Mouse (Mus musculus): ENCODE data around the gene Dennd1a. TPM values are rescaled to one million over a fixed set of nuclear protein-coding genes. Genes with fewer than 3 reads are reported as not detected.

Dennd1a gene
- polyA plus RNA-seq, 1 experiment from 2014 or later, result 18.1 TPM

- Histone ChIP-seq H3K9me3 (no peaks in the 10 kb centered on the region), H3K27me3 (no peaks in the 10 kb centered on the region), H3K4me1 (peaks cover 3% of the 10 kb centered on the region; the same call in 1 of the 2 replicates), H3K27ac (replicated peaks) (no peak overlapping the region), H3K36me3 (no peaks in the 10 kb centered on the region), H3K4me2 (replicated peaks) (no peak overlapping the region), H3K9ac (replicated peaks) (no peak overlapping the region), H3K4me3 (no peak overlapping the region)
- no peak for ATAC-seq (replicated peaks)
- WGBS, result 31% methylated on average over 6 of the region's 6 CpGs
These were observed 417.6 kb downstream of the Dennd1a start for GRCm38 (mm10) chr2:37869628-37870027.

- Histone ChIP-seq H3K27me3 (no peaks in the 10 kb centered on the region), H3K27ac (replicated peaks) (no peak overlapping the region), H3K4me1 (peaks cover 3% of the 10 kb centered on the region; the same call in 1 of the 2 replicates), H3K36me3 (no peaks in the 10 kb centered on the region), H3K9me3 (no peaks in the 10 kb centered on the region), H3K9ac (replicated peaks) (no peak overlapping the region), H3K4me3 (no peak overlapping the region), H3K4me2 (replicated peaks) (no peak overlapping the region)
- 81% methylated on average over 5 of the region's 5 CpGs for WGBS
- ATAC-seq (replicated peaks), result no peak
These were observed 419.8 kb downstream of the Dennd1a start for GRCm38 (mm10) chr2:37867387-37867786.

- Histone ChIP-seq H3K27me3 (no peaks in the 10 kb centered on the region), H3K9ac (replicated peaks) (no peak overlapping the region), H3K36me3 (no peaks in the 10 kb centered on the region), H3K27ac (replicated peaks) (no peak overlapping the region), H3K4me2 (replicated peaks) (no peak overlapping the region), H3K9me3 (no peaks in the 10 kb centered on the region), H3K4me3 (no peak overlapping the region), H3K4me1 (no peaks in the 10 kb centered on the region)
- no peak for ATAC-seq (replicated peaks)
- 97% methylated on average over 1 of the region's 1 CpGs for WGBS
These were observed 429.7 kb downstream of the Dennd1a start for GRCm38 (mm10) chr2:37857472-37857871.

- Histone ChIP-seq H3K27ac (replicated peaks) (no peak overlapping the region), H3K9me3 (no peaks in the 10 kb centered on the region), H3K36me3 (no peaks in the 10 kb centered on the region), H3K27me3 (no peaks in the 10 kb centered on the region), H3K4me3 (no peak overlapping the region), H3K4me1 (no peaks in the 10 kb centered on the region), H3K4me2 (replicated peaks) (no peak overlapping the region), H3K9ac (replicated peaks) (no peak overlapping the region)
- ATAC-seq (replicated peaks), result no peak
- WGBS, result 88% methylated on average over 3 of the region's 3 CpGs
These were observed 430.2 kb downstream of the Dennd1a start for GRCm38 (mm10) chr2:37856955-37857354.

- H3K4me3 ChIP-seq, result no peak overlapping the region
- H3K27ac ChIP-seq (replicated peaks), result no peak overlapping the region
- 57% methylated on average over 2 of the region's 2 CpGs for WGBS
- H3K4me2 ChIP-seq (replicated peaks), result no peak overlapping the region
- H3K9ac ChIP-seq (replicated peaks), result no peak overlapping the region
- peak; percentile 51; the same call in 1 of the 2 replicates for ATAC-seq (replicated peaks)
- H3K36me3 ChIP-seq, result no peaks in the 10 kb centered on the region
- H3K4me1 ChIP-seq, result no peaks in the 10 kb centered on the region
- no peaks in the 10 kb centered on the region for H3K27me3 ChIP-seq
- H3K9me3 ChIP-seq, result no peaks in the 10 kb centered on the region
These were observed 432.0 kb downstream of the Dennd1a start for GRCm38 (mm10) chr2:37855226-37855625.

- H3K4me3 ChIP-seq, result no peak overlapping the region
- no peak overlapping the region for H3K9ac ChIP-seq (replicated peaks)
- no peak overlapping the region for H3K27ac ChIP-seq (replicated peaks)
- no peak overlapping the region for H3K4me2 ChIP-seq (replicated peaks)
- ATAC-seq (replicated peaks), result no peak
- 0 out of 2 replicates have a peak, but pooled peaks cover 7% of the 10 kb centered on the region for H3K4me1 ChIP-seq
- H3K27me3 ChIP-seq, result no peaks in the 10 kb centered on the region
- 64% methylated on average over 1 of the region's 1 CpGs for WGBS
- H3K36me3 ChIP-seq, result no peaks in the 10 kb centered on the region
- no peaks in the 10 kb centered on the region for H3K9me3 ChIP-seq
These were observed 433.2 kb downstream of the Dennd1a start for GRCm38 (mm10) chr2:37853878-37854435.

- no peaks in the 10 kb centered on the region for H3K36me3 ChIP-seq
- no peak overlapping the region for H3K9ac ChIP-seq (replicated peaks)
- 0 out of 2 replicates have a peak, but pooled peaks cover 7% of the 10 kb centered on the region for H3K4me1 ChIP-seq
- ATAC-seq (replicated peaks), result no peak
- no peaks in the 10 kb centered on the region for H3K9me3 ChIP-seq
- 87% methylated on average over 1 of the region's 1 CpGs for WGBS
- no peak overlapping the region for H3K4me2 ChIP-seq (replicated peaks)
- H3K27me3 ChIP-seq, result no peaks in the 10 kb centered on the region
- H3K27ac ChIP-seq (replicated peaks), result no peak overlapping the region
- H3K4me3 ChIP-seq, result no peak overlapping the region
These were observed 436.6 kb downstream of the Dennd1a start for GRCm38 (mm10) chr2:37850626-37851025.

GRCm38 (mm10) chr2:37849357-37849756 is 437.8 kb downstream of the Dennd1a start:
- no peak for ATAC-seq (replicated peaks)
- Histone ChIP-seq H3K4me1 (peaks cover 10% of the 10 kb centered on the region; the same call in 1 of the 2 replicates), H3K9ac (replicated peaks) (no peak overlapping the region), H3K9me3 (no peaks in the 10 kb centered on the region), H3K4me2 (replicated peaks) (no peak overlapping the region), H3K27ac (replicated peaks) (no peak overlapping the region), H3K36me3 (no peaks in the 10 kb centered on the region), H3K27me3 (no peaks in the 10 kb centered on the region), H3K4me3 (no peak overlapping the region)
- WGBS, result 75% methylated on average over 3 of the region's 3 CpGs

- 7% methylated on average over 4 of the region's 4 CpGs for WGBS
- Histone ChIP-seq H3K4me3 (no peak overlapping the region), H3K27ac (replicated peaks) (peak overlapping the region; percentile 80), H3K4me1 (peaks cover 35% of the 10 kb centered on the region), H3K27me3 (no peaks in the 10 kb centered on the region), H3K36me3 (0 out of 2 replicates have a peak, but pooled peaks cover 3% of the 10 kb centered on the region), H3K9me3 (no peaks in the 10 kb centered on the region), H3K9ac (replicated peaks) (no peak overlapping the region), H3K4me2 (replicated peaks) (no peak overlapping the region)
- peak; percentile 70 for ATAC-seq (replicated peaks)
These were observed 444.5 kb downstream of the Dennd1a start for GRCm38 (mm10) chr2:37842719-37843118.

- Histone ChIP-seq H3K9ac (replicated peaks) (no peak overlapping the region; the same call in 1 of the 2 replicates), H3K4me1 (peaks cover 35% of the 10 kb centered on the region), H3K27ac (replicated peaks) (peak overlapping the region; percentile 80), H3K27me3 (no peaks in the 10 kb centered on the region), H3K36me3 (0 out of 2 replicates have a peak, but pooled peaks cover 3% of the 10 kb centered on the region), H3K4me3 (no peak overlapping the region), H3K4me2 (replicated peaks) (no peak overlapping the region), H3K9me3 (no peaks in the 10 kb centered on the region)
- ATAC-seq (replicated peaks), result peak; percentile 95
- 4% methylated on average over 7 of the region's 7 CpGs for WGBS
These were observed 445.0 kb downstream of the Dennd1a start for GRCm38 (mm10) chr2:37842151-37842569.

GRCm38 (mm10) chr2:37839922-37840321 is 447.3 kb downstream of the Dennd1a start:
- ATAC-seq (replicated peaks), result no peak
- Histone ChIP-seq H3K4me1 (peaks cover 35% of the 10 kb centered on the region), H3K4me2 (replicated peaks) (no peak overlapping the region), H3K36me3 (0 out of 2 replicates have a peak, but pooled peaks cover 3% of the 10 kb centered on the region), H3K4me3 (no peak overlapping the region), H3K9ac (replicated peaks) (no peak overlapping the region), H3K27ac (replicated peaks) (no peak overlapping the region), H3K9me3 (no peaks in the 10 kb centered on the region), H3K27me3 (no peaks in the 10 kb centered on the region)

GRCm38 (mm10) chr2:37838202-37838984 is 448.8 kb downstream of the Dennd1a start:
- Histone ChIP-seq H3K4me1 (peaks cover 25% of the 10 kb centered on the region), H3K4me3 (no peak overlapping the region), H3K27ac (replicated peaks) (no peak overlapping the region), H3K4me2 (replicated peaks) (no peak overlapping the region), H3K36me3 (0 out of 2 replicates have a peak, but pooled peaks cover 3% of the 10 kb centered on the region), H3K27me3 (no peaks in the 10 kb centered on the region), H3K9me3 (no peaks in the 10 kb centered on the region), H3K9ac (replicated peaks) (no peak overlapping the region)
- no peak for ATAC-seq (replicated peaks)
- WGBS, result 87% methylated on average over 7 of the region's 7 CpGs

All from forebrain, embryonic 15.5 days (tissue).